Mouse (Mus musculus): ENCODE results near the gene Hemk1. TPM values are rescaled to one million over a fixed set of nuclear protein-coding genes. Genes with fewer than 3 reads are reported as not detected.

The Hemk1 gene
- polyA plus RNA-seq (2014; fragmentation: Nextera tagmentation; extraction: Ambion mirVana), result 14.0 and 15.7 TPM in 2 replicates

DNA sequence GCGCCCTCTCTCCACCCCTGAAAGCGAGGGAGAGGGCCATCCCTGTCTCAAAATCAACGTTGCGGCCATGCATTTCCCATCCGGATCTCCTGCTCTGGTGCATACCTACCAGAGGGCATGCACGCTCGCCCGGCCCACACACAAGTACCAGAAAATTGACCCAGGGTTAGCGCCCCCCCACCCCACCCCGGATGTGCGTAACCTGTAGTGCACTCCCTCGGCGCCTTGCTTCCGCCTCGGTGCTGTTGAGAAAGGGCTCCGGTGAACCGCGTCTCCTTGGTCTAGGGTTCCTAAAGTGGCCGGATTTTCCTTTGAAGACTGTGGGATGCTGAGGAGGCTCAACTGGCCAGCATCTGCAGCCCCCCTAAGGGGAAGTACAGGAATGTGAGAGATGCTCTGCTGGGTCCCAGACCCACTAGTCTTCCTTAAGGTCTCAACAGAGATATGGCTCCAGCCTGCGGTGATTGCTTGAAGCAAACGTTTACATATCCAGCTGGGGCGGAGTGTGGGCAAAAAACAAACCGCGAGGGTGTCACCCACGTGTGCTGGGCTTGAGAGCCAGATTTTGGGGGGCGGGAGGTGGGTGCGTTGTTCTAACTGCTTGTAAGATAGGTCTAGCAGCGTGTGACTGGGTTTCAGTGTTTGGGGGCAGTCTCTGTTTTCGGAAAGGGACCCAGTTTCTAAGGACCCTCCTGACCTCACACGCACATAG is at the start of gene Hemk1:
TSS of gene Hemk1 (minus strand) at position 179 of the 712 bp plus-strand sequence.
- Histone ChIP-seq H3K9me3 (replicated peaks; ENCODE audit: control insufficient read depth, low read length) (no peaks in the 10 kb centered on the region), H3K27ac (ENCODE audit: low read depth, low read length) (no peak within 1 kb of the TSS), H3K4me1 (ENCODE audit: control insufficient read depth, insufficient read depth, low read length) (peaks cover 13% of the 10 kb centered on the region), H3K4me3 (ENCODE audit: low read depth, low read length) (peak within 1 kb of the TSS; percentile 52), H3K27me3 (replicated peaks; ENCODE audit: control insufficient read depth, insufficient read depth, low read length) (no peaks in the 10 kb centered on the region), H3K9ac (ENCODE audit: low read length) (peak within 1 kb of the TSS; percentile 72), H3K4me2 (ENCODE audit: low read length) (peak within 1 kb of the TSS; percentile 97), H3K36me3 (ENCODE audit: control insufficient read depth, insufficient read depth, low read length) (no peaks in the 10 kb centered on the region)
- peak; percentile 86 for ATAC-seq
- DNase-seq (ENCODE audit: low spot score), result peak; percentile 88
- 3% methylated on average over 30 of the region's 30 CpGs for WGBS

DNA sequence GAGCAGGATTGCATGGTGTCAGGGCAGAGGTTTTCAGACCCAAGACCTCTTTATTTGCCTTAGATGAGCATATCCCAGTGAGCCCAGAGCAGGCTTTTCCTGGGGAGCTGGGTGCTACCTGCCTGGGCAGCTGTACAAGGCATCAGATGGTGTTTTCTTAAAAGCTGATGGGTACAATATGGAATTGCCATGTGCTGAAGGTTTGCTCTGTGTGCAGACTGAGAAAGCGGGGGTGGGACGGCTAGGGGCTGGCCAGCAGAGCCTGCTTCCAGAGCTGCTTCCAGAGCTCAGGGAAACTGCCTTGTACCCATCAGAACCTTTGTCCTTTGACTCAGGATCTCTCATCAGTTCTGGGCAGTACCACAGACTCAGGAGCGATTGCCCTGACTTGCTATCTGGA is 49.6 kb upstream of the Hemk1 start:
- H3K4me3 ChIP-seq (ENCODE audit: low read depth, low read length), result no peak overlapping the region
- H3K4me1 ChIP-seq (ENCODE audit: control insufficient read depth, insufficient read depth, low read length), result no peaks in the 10 kb centered on the region
- H3K4me2 ChIP-seq (ENCODE audit: low read length), result no peak overlapping the region
- peaks cover 12% of the 10 kb centered on the region for H3K27me3 ChIP-seq (replicated peaks; ENCODE audit: control insufficient read depth, insufficient read depth, low read length)
- H3K9me3 ChIP-seq (replicated peaks; ENCODE audit: control insufficient read depth, low read length), result no peaks in the 10 kb centered on the region
- no peaks in the 10 kb centered on the region for H3K36me3 ChIP-seq (ENCODE audit: control insufficient read depth, insufficient read depth, low read length)
- ATAC-seq (no peak), DNase-seq (ENCODE audit: low spot score) (no peak)
- WGBS, result 89% methylated on average over 3 of the region's 3 CpGs
- no peak overlapping the region for H3K9ac ChIP-seq (ENCODE audit: low read length)
- no peak overlapping the region for H3K27ac ChIP-seq (ENCODE audit: low read depth, low read length)

DNA sequence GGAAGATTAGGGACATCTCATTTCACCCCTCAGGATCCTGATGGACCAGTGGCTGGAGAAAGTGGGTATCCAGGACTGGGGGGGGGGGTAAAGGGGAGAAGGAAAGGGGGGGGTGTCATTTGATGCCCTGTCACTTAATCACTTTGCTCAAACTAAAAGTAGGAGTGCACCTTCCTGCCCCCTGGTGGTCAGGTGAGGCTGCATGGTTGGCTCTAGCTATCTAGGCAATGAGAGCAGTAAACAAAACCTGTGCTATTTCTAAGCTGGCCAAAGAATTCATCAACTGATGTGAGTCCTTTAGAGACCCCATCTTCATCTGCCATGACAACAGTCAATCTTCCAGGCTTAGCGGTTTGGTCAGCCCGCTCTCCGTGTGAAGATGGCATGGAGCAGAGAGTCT is 48.6 kb upstream of the Hemk1 start:
- H3K36me3 ChIP-seq (ENCODE audit: control insufficient read depth, insufficient read depth, low read length), result no peaks in the 10 kb centered on the region
- ATAC-seq, result no peak
- 64% methylated on average over 3 of the region's 3 CpGs for WGBS
- no peak for DNase-seq (ENCODE audit: low spot score)
- no peaks in the 10 kb centered on the region for H3K9me3 ChIP-seq (replicated peaks; ENCODE audit: control insufficient read depth, low read length)
- H3K9ac ChIP-seq (ENCODE audit: low read length), result no peak overlapping the region
- no peak overlapping the region for H3K4me3 ChIP-seq (ENCODE audit: low read depth, low read length)
- no peak overlapping the region for H3K4me2 ChIP-seq (ENCODE audit: low read length)
- H3K4me1 ChIP-seq (ENCODE audit: control insufficient read depth, insufficient read depth, low read length), result no peaks in the 10 kb centered on the region
- H3K27ac ChIP-seq (ENCODE audit: low read depth, low read length), result no peak overlapping the region
- peaks cover 19% of the 10 kb centered on the region for H3K27me3 ChIP-seq (replicated peaks; ENCODE audit: control insufficient read depth, insufficient read depth, low read length)

DNA sequence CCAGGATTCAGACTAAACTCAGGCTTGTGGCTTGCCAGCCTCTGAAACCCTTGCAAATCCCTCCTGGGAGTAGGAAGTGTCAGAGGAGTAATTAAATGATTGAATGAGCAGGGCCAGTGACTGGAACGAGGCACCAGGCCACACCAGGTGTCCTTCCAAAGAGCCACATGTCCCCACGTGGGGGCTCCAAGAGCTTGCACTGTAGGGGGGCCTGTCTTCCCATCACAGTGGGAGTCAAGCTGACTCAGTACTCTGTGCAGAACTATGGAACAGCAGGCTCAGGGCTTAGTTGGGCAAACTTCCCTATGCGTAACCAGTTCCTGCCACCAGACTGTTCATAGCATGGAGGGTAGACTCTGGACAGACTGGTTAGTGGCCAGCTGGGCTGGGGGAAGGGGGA is 46.2 kb upstream of the Hemk1 start:
- Histone ChIP-seq H3K36me3 (ENCODE audit: control insufficient read depth, insufficient read depth, low read length) (no peaks in the 10 kb centered on the region), H3K27ac (ENCODE audit: low read depth, low read length) (no peak overlapping the region), H3K27me3 (replicated peaks; ENCODE audit: control insufficient read depth, insufficient read depth, low read length) (peaks cover 38% of the 10 kb centered on the region), H3K4me2 (ENCODE audit: low read length) (no peak overlapping the region), H3K4me3 (ENCODE audit: low read depth, low read length) (no peak overlapping the region), H3K9ac (ENCODE audit: low read length) (no peak overlapping the region), H3K4me1 (ENCODE audit: control insufficient read depth, insufficient read depth, low read length) (no peaks in the 10 kb centered on the region), H3K9me3 (replicated peaks; ENCODE audit: control insufficient read depth, low read length) (no peaks in the 10 kb centered on the region)
- 18% methylated on average over 3 of the region's 3 CpGs for WGBS
- DNase-seq (ENCODE audit: low spot score) (no peak), ATAC-seq (no peak)

DNA sequence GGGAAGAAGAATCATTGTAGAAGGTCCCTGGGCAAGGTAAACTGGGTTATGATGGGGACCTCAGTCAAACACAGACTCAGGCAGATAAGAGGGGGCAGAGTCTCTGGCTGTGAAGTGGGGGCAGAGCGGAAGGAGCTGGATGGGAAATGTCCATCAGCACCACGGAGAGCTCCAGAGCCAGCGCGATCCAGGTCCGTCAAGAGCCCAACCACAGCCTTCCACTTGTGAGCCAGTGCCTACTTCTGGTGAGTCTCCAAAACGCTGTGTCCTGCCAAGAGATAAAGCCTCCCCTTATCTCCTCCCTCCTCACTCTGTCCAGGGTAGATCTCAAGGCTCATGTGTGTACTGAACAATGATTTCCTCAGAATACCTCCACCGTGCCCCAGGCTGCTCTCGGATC is 43.6 kb upstream of the Hemk1 start:
- H3K27ac ChIP-seq (ENCODE audit: low read depth, low read length), result no peak overlapping the region
- H3K9ac ChIP-seq (ENCODE audit: low read length), result no peak overlapping the region
- peaks cover 7% of the 10 kb centered on the region; the same call in 1 of the 2 replicates for H3K4me1 ChIP-seq (ENCODE audit: control insufficient read depth, insufficient read depth, low read length)
- no peak overlapping the region for H3K4me2 ChIP-seq (ENCODE audit: low read length)
- H3K27me3 ChIP-seq (replicated peaks; ENCODE audit: control insufficient read depth, insufficient read depth, low read length), result peaks cover 52% of the 10 kb centered on the region
- DNase-seq (ENCODE audit: low spot score) (no peak), ATAC-seq (no peak)
- WGBS, result 8% methylated on average over 8 of the region's 8 CpGs
- H3K4me3 ChIP-seq (ENCODE audit: low read depth, low read length), result no peak overlapping the region
- no peaks in the 10 kb centered on the region for H3K36me3 ChIP-seq (ENCODE audit: control insufficient read depth, insufficient read depth, low read length)
- H3K9me3 ChIP-seq (replicated peaks; ENCODE audit: control insufficient read depth, low read length), result no peaks in the 10 kb centered on the region

DNA sequence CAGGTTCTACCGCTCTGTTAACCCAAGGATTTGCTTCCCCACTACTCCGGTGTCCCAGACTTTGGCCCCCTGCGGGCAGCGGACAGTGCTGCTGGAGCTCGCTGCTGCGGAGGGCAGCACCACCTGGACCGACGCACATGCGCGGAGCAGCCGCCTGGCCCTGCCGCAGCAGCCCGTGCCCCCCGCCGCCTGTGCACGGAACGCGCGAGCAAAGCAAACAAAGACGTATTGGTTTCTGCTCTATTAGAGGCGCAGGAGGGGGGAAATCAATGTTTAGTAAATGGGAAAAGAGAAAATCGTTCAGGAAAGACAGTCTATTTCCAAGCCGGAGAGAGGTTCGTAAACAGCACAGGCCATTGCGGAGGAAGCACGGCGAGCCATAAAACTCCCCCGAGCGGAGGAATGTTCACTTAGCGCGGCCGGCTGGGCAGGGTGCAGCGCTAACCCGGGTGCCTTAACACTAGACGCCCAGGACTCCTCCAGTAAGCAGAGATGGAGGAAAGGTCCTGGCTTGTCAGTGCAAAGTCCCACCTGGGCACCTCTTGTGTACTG is 39.9 kb upstream of the Hemk1 start:
- Histone ChIP-seq H3K36me3 (ENCODE audit: control insufficient read depth, insufficient read depth, low read length) (no peaks in the 10 kb centered on the region), H3K9me3 (replicated peaks; ENCODE audit: control insufficient read depth, low read length) (no peaks in the 10 kb centered on the region), H3K4me1 (ENCODE audit: control insufficient read depth, insufficient read depth, low read length) (peaks cover 10% of the 10 kb centered on the region; the same call in 1 of the 2 replicates), H3K27ac (ENCODE audit: low read depth, low read length) (peak overlapping the region; percentile 31; the same call in 1 of the 2 replicates), H3K4me3 (ENCODE audit: low read depth, low read length) (peak overlapping the region; percentile 35), H3K9ac (ENCODE audit: low read length) (peak overlapping the region; percentile 63), H3K27me3 (replicated peaks; ENCODE audit: control insufficient read depth, insufficient read depth, low read length) (peaks cover 43% of the 10 kb centered on the region), H3K4me2 (ENCODE audit: low read length) (peak overlapping the region; percentile 72)
- DNase-seq (ENCODE audit: low spot score) (peak; percentile 62), ATAC-seq (peak; percentile 78)
- under 1% methylated on average over 35 of the region's 35 CpGs for WGBS

DNA sequence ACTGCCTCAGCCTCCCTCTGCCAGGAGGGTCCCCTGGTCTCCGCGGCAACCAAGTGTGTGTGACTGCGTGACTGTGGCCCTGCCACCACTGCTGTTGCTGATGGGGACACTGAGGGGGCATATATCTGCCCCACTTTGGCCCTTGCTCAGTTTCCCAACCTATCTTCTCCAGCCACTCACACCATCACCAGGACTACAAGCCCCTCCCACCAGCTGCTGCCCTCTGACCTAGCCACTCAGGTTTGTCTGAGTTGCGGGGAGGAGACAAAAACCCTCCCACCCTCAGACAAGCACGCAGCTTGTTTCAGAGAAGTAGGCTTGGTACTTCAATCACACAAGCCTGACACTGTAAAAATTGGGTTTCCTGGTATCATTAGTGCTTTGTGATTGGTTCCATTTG is 37.3 kb upstream of the Hemk1 start:
- H3K9ac ChIP-seq (ENCODE audit: low read length), result no peak overlapping the region
- peaks cover 10% of the 10 kb centered on the region; the same call in 1 of the 2 replicates for H3K4me1 ChIP-seq (ENCODE audit: control insufficient read depth, insufficient read depth, low read length)
- no peaks in the 10 kb centered on the region for H3K36me3 ChIP-seq (ENCODE audit: control insufficient read depth, insufficient read depth, low read length)
- no peak overlapping the region for H3K27ac ChIP-seq (ENCODE audit: low read depth, low read length)
- peaks cover 22% of the 10 kb centered on the region for H3K27me3 ChIP-seq (replicated peaks; ENCODE audit: control insufficient read depth, insufficient read depth, low read length)
- H3K9me3 ChIP-seq (replicated peaks; ENCODE audit: control insufficient read depth, low read length), result no peaks in the 10 kb centered on the region
- DNase-seq (ENCODE audit: low spot score) (no peak), ATAC-seq (no peak)
- WGBS, result 28% methylated on average over 5 of the region's 5 CpGs
- H3K4me3 ChIP-seq (ENCODE audit: low read depth, low read length), result no peak overlapping the region
- no peak overlapping the region for H3K4me2 ChIP-seq (ENCODE audit: low read length)

DNA sequence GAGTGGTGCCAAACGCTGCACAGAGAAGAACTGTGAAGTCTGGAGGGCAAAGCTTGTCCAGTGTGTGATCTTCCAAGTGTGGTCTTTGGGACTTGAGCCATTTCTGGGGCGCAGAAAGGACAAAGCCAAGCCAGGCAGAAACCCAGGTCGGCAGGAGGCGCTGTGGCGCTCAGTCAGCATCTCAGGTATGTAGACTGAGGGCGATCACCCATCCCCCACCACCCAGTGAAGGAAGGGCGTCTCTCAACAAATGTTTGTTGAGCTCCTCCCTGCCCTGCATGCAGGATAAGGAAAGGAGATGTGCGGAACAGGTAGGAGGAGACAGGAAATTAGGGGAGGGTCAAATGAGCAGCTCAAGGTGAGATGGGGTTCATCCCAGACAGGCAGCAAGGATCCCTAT is 36.5 kb upstream of the Hemk1 start:
- Histone ChIP-seq H3K9me3 (replicated peaks; ENCODE audit: control insufficient read depth, low read length) (no peaks in the 10 kb centered on the region), H3K27ac (ENCODE audit: low read depth, low read length) (no peak overlapping the region), H3K27me3 (replicated peaks; ENCODE audit: control insufficient read depth, insufficient read depth, low read length) (peaks cover 16% of the 10 kb centered on the region), H3K9ac (ENCODE audit: low read length) (no peak overlapping the region), H3K4me3 (ENCODE audit: low read depth, low read length) (no peak overlapping the region), H3K4me1 (ENCODE audit: control insufficient read depth, insufficient read depth, low read length) (peaks cover 10% of the 10 kb centered on the region; the same call in 1 of the 2 replicates), H3K36me3 (ENCODE audit: control insufficient read depth, insufficient read depth, low read length) (no peaks in the 10 kb centered on the region), H3K4me2 (ENCODE audit: low read length) (no peak overlapping the region)
- ATAC-seq (no peak), DNase-seq (ENCODE audit: low spot score) (no peak)
- WGBS, result 6% methylated on average over 8 of the region's 8 CpGs

DNA sequence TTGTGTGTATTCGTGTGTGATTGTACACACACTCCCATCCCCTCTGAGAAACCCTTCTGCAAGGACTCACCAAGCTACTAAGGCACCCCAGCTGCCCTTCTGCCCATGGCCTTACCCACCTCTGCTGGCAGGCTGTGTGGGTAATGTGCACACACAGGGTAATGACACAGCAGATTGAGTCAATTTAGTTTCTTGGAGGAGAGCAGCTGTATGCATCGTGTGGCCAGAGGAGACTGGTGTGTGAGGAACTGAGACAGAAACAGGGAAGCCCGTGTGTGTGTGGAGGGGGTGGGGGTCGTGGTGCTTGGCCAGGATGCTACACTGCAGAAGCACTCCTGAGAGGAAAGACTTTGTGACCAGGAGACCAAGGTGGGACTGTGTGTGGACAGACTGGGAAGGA is 34.3 kb upstream of the Hemk1 start:
- no peak overlapping the region for H3K4me2 ChIP-seq (ENCODE audit: low read length)
- DNase-seq (ENCODE audit: low spot score) (no peak), ATAC-seq (no peak)
- H3K36me3 ChIP-seq (ENCODE audit: control insufficient read depth, insufficient read depth, low read length), result no peaks in the 10 kb centered on the region
- 53% methylated on average over 4 of the region's 4 CpGs for WGBS
- H3K27me3 ChIP-seq (replicated peaks; ENCODE audit: control insufficient read depth, insufficient read depth, low read length), result no peaks in the 10 kb centered on the region
- H3K27ac ChIP-seq (ENCODE audit: low read depth, low read length), result no peak overlapping the region
- H3K9me3 ChIP-seq (replicated peaks; ENCODE audit: control insufficient read depth, low read length), result no peaks in the 10 kb centered on the region
- H3K9ac ChIP-seq (ENCODE audit: low read length), result no peak overlapping the region
- H3K4me3 ChIP-seq (ENCODE audit: low read depth, low read length), result no peak overlapping the region
- 0 out of 2 replicates have a peak, but pooled peaks cover 3% of the 10 kb centered on the region for H3K4me1 ChIP-seq (ENCODE audit: control insufficient read depth, insufficient read depth, low read length)

Data from forebrain, embryonic 14.5 days (tissue).